Mouse (Mus musculus): ENCODE measurements around the gene Zc3h7b.
"Not testable (repeated sequence)": the region's sequence is repeated elsewhere in the genome, so short reads cannot be mapped to it uniquely, and the experiment has no call there.

The Zc3h7b gene

DNA sequence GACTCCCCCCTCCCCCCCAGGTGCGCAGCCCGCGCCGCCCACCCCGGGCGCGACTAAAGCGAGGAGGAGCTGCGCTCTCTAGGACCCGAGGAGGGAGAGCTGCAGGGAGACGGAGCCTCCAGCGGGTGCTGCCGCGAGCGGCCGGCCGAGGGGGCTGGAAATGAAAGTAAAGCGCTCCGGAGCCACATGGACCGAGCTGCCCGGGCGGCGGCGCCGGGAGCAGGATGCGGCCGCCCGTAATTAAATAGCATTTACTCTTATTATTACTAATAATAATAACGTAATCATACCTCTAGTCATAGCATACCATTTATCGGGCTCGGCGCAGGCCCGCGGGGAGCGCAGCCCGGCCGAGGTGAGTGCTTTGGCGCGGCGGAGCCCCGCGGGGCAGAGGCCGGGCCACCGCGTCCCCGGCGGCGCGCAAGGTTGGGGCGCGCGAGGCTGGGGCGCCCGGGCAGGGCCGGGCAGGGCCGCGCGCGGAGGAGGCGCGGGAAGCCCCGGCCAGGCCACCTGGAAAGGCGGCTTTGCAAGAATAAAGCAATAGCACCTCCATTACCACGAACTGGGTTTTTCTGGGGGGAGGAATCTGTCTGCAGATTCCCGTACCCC, at the start of gene Zc3h7b, which contains the start of gene Rangap1:
TSS of gene Zc3h7b (plus strand) at position 66 of the 609 bp plus-strand sequence.
TSS of gene Rangap1 (minus strand) at position 539 of the 609 bp plus-strand sequence.
- DNase-seq (ENCODE audit: low spot score) = peak; percentile 90

DNA sequence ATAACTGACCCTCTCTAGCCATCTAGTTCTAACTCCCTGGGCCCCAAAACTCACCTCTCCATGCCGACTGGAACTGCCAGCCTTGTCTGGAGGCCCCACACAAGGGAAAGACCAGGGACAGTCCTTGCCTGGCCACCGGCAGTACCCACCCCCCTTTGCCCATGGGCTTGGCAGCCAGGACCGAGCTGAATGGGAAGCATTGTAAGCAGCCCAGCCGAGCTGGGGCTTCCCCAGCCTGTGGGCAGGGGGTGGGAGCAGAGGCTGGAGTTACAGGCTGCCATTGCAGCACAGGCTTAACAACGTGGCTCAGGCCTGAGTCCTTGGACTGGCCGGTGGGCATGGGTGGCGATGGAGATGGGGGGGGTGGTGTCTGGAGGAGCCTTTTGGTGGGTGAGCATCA, 47.7 kb upstream of the Zc3h7b start, which contains the start of gene Chadl:
TSS of gene Chadl (minus strand) at position 113 of the 400 bp plus-strand sequence.
- no peak for DNase-seq (ENCODE audit: low spot score)

DNA sequence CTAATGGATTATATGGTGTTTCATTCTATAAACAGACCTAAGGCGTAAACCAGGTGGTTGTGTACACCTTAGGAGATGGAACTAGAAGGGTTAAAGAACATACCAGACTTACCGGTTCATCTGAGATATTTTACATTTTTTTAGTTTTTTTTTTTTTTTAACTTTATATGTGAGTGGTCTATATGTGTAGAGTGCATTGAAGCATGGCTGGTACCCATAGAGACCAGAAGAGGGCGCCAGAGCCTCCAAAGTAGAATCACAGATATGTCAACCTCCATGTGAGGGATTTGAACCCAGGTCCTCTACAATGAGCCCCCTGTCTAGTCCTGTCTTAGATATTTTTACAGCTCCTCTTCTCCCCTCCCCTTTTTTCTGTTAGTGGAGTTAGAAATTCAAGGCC, 47.0 kb upstream of the Zc3h7b start:
- DNase-seq (ENCODE audit: low spot score) = peak; percentile 66

DNA sequence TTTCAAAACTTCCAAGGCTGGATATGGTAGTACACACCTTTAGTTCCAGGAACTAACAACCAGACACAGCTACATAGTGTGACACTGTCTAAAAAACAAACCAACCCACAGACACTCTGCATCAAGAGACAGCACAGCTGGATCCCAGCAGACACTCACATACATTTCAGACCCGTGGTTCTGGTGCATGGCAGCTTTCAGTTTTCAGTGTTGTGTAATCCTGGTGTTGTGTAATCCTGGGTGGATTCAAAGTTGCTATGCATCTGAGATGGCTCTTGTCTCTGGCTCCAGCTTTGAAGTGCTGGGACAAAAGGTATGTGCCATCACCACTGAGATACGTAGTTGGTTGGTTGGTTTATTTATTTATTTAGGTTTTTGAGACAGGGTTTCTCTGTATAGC, 46.3 kb upstream of the Zc3h7b start:
- no peak for DNase-seq (ENCODE audit: low spot score)

DNA sequence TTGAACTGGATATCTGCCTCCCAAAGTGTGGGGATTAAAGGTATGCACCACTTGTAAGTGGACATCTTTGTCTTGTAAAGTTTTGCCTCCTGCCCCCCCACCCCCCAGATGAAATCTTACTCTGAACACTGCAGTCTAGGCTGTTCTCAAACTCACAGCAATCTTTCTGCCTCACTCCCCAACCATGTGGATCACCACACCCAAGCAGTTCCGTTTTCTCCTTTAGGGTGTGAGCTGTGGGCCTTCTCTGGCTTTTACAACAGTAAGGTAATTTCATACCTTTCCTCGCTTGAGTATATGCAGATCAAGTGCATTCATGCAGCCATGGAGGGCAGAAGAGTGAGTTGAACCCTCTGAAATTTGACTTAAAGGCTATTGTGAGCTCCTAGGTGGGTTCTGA, 44.7 kb upstream of the Zc3h7b start:
- no peak for DNase-seq (ENCODE audit: low spot score)

DNA sequence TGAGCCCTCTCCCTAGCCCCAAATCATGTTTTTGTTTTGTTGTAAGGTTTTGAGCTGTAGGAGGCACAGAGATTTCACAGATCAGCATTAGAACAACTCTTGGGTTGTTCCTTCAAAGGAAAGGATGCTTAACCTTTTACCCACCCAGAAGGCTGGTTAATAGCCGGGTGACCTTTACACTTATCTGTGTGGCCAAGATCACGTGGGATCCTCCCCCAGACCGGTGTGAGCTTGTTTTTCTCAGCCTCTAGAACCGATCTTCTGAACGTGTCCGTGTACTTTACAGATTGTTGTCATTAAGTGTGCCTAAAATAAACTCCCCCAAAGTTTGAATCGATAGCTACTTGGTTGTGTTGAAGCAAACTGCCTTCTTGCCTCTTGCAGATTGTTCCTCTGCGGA, 44.3 kb upstream of the Zc3h7b start:
- no peak for DNase-seq (ENCODE audit: low spot score)

DNA sequence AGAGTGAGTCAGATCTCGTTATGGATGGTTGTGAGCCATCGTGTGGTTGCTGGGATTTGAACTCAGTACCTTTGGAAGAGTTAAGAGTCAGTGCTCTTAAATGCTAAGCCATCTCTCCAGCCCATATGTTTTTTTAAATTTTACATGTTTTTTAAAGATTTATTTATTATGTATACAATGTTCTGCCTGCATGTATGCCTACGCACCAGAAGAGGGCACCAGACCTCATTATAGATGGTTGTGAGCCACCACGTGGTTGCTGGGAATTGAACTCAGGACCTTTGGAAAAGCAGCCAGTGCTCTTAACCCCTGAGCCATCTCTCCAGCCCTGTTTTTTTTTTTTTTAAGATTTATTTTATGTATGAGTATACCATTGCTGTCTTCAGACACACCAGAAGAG, 43.5 kb upstream of the Zc3h7b start:
- DNase-seq (ENCODE audit: low spot score) = not testable (repeated sequence)

DNA sequence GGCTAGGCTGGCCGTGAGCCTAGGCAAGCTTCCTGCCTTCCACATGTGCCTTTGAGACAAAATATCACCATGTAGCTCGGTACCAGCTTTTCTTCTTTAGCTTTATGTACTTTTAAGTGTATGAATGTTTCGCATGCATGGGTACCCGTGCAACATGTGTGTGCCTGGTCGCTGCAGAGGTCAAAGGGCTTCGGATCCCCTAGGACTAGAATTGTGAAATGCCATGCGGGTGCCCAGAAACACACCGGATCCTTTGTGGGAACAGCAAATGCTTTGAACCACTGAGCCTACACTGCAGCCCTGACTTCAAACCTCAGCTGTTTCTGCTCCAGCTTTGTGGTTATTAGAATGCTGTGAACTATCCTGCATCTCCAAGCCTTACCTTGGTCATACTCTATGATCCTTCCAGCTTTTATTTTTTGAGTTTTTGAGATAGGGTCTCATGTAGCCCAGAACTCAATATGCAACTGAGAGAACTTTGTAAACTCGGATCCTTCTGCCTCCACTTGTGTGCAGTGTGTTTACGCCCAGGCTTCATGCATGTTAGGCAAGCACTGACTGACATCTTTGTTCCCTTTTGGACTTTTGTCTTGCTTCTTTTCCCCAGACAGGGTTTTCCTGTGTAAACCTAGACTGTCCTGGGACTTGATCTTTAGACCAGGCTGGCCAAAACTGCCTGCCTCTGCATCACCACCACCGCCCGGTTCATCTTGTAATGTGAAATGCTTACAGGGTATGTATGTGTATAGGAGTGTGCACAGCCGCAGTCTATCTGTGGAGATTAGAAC, 42.4 kb upstream of the Zc3h7b start:
- DNase-seq (ENCODE audit: low spot score) = no peak

DNA sequence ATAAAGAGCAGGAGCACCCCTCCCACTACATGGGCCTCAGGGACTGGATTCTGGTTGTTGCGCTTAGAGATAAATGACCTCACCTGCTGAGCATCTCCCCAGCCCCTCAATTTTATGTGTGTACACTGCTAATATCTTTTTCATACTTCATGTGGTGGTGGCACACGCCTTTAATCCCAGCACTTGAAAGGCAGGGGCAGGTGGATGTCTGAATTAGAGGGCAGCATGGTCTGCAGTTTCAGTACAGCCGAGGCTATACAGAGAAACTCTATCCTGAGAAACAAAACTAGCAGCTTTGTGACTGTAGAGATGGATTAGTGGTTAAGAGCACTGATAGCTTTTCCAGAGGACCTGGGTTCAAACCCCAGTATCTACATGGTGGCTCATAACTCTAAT, 41.8 kb upstream of the Zc3h7b start:
- DNase-seq (ENCODE audit: low spot score) = no peak

DNA sequence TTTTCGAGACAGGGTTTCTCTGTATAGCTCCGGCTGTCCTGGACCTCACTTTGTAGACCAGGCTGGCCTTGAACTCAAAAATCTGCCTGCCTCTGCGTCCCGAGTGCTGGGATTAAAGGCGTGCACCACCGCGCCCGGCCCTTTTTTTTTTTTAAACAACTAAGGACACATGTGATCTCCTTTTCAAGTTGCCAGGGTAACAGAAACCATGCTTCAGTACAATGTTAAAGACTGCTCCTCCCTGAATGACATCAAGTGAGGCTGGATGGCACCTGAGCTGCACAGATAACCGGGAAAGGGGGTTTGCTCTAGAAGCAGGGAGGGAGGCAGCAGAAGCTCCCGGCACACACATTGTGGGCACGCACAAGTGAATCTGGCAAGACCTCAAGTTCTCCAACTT, 35.9 kb upstream of the Zc3h7b start:
- no peak for DNase-seq (ENCODE audit: low spot score)

DNA sequence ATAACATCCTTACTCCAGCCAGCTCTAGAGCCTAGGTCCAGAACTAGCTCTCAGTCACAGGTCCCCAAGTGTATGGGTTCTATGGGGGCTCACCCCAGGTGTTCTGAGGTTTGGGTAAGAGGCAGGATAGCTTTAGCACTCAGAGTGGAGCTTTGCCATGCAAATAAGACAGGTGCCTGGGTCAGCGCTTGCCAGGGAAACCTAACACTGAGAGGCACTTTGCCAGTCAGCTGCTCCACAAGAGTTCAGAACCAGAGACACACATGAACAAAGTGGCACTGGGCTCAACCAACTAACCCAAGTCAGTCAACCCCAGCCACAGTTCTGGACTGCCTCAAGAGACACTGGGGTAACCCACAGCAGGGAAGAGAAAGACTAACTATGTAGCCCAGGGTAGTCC, 35.2 kb upstream of the Zc3h7b start:
- no peak for DNase-seq (ENCODE audit: low spot score)

DNA sequence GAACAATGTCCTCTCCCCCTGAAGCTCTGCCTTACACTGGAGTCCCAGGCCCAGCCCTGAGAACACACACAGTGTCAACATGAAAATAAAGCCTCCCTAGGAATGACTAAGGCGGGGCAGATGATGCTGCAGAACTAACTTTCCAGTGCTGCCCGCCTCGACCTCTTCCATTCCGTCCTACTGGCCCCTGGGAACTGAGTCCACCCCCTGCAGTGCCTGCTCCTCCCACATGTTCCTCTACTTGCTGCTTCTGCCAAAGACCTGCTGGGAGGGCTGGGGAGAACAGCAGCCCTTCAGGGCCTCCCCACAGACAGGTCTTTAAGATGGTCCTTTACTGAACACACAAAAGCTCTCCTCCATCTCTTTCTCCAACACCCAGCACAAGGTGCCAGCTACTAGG, 34.1 kb upstream of the Zc3h7b start:
- DNase-seq (ENCODE audit: low spot score) = no peak

DNA sequence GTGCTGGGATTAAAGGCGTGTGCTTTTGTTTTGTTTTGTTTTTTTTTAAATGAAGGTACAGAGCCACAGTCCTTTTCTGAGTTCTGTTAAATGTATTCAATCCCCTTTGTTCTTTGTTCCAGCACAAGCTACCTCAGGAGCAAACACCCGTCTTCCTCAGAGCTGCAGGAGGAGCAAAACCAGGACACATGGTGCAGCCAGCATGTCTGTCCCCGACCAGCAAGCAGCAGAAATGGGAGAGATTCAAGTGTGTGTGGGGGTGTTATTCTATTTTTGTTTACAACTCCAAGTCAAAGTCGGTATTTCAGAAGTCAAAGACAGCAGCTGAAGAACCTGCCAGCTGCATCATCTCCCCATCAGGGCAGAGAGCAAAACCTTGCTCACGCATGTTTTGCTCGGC, 31.1 kb upstream of the Zc3h7b start:
- DNase-seq (ENCODE audit: low spot score) = no peak

DNA sequence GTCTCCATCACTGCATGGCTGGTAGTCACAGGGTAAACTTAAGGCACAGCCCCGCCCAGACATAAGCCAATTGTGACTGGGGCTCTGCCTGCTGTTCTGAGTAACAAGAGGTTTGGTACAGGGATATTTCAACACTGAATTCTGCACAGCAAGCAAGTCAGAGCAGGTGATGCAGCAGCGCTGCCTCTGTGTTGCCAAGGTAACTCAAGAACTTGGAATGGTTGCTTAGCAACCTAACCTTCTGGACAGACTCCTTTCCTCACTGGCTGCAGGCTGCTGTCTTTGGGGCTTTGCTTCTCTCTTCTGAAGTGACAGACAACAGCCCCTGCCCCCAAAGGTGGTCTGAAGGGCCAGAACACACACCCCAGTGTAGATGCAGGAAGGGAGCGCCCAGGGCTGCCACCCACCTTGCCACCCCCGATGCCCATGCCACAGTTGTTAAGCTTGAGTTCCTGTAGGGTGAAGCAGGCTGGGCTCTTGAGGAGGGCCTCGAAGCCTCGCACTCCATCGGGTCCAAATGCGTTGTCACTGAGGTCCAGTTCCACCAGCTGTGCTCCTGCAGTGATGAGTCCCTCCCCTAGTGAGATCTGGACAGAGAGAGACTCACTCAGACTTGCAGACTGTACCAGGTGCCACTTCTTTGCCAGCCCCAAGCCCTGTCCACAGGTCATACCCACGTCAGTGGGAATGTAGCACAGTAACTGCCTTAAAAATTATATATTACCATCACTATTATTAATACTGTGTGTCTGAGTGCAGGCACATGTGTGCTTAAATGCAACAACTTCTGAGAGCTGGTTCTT, 26.3 kb upstream of the Zc3h7b start:
- peak; percentile 84 for DNase-seq (ENCODE audit: low spot score)

DNA sequence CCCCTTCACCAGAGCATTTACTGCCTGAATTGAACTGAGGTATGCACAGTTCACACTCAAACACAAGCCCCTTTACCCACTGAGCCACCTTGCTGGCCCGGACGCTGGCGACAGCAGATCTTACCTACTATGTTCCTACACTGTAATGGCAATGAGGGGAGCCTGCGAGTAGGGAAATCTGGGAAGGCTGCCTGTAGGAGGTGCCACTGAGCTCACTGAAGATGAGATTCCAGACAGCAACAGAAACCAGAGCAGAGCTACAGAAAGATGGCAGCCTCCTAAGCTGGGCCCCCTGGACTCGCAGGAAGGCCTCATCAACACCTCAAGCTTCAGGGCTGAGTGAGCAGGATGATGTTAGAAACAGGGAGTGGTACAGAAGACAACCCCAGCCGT, 25.7 kb upstream of the Zc3h7b start:
- no peak for DNase-seq (ENCODE audit: low spot score)

DNA sequence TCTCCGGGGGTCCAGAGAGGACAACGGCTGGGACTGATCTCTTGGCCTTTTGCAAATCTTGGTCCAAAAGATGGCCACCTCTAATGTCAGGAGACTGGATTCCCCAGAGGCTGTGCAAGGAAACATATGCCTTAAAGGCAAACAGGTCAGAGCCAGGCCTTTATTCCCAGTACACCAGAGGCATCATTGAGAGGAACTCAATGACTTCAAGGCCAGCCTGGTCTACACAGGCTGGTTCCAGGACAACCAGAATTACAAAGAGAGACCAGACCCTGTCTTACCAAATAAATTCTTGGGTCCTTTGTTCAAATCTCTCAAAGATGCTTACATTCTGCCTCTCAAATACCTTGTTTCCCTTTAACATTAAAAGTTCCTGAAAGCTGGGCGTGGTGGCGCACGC, 22.5 kb upstream of the Zc3h7b start:
- DNase-seq (ENCODE audit: low spot score) = no peak

DNA sequence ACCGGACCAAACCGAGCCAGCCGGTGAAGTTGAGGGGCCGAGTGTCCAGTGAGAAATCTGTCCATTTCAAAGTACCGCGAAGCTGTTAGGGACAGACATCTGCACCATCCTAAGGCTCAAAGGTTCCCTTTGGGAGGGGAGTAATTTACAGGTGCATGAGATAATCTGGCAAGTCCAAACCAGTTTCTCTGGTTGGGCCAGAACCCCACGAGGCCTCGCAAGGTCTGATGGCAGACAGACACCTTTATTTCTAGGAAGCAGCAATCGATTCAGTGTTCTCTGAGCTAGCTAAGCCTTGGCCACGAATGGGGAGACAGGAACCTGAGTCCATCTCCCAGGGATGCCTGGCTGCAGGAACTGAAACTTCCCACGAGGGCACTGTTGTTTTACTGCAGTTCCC, 21.2 kb upstream of the Zc3h7b start:
- no peak for DNase-seq (ENCODE audit: low spot score)

DNA sequence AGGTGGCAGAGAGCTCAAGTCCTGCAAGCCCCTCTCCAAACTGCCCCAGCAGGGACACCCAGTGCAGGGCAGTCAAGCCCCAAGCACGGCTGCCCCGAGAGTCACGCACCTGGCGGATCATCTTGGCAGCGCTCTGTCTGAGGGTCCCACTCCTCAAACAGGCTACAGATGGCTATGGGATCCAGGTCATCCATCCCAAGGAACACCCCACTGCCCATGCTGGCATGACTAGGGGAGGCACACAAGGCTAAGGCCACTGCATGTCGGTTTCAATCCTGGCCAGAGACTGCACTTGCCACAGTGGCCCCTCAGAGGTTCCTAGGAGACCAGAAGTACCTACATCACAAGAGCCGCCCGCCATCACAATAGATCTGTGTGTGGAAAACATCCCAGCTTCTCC, 18.9 kb upstream of the Zc3h7b start:
- DNase-seq (ENCODE audit: low spot score) = no peak

DNA sequence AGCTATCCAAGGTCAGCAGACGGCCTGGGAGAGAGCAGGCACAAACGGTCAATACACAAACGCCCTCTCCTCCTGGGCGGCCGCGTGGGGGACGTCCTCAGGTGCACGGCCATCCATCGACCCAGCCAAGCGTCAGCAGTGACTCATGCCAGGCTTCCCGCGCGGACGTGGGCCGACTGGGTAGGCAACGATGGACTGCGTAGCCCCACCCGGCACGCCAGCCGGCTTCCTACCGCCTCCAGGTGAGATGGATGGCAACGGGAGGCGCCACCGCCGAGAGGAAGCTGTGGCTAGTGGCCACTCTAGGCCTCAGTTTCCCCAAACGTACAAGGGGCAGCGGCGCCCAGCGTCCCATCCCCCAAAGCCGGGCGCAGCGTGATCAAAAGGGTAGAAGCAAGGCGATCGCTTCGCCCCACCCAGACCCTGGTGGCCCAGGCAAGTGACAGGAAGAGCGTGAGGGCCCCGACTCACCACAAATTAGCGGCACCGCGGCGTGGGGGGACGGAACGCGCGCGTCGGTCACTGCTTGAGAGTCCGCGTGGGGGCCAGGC, 15.5 kb upstream of the Zc3h7b start:
- DNase-seq (ENCODE audit: low spot score) = peak; percentile 75

DNA sequence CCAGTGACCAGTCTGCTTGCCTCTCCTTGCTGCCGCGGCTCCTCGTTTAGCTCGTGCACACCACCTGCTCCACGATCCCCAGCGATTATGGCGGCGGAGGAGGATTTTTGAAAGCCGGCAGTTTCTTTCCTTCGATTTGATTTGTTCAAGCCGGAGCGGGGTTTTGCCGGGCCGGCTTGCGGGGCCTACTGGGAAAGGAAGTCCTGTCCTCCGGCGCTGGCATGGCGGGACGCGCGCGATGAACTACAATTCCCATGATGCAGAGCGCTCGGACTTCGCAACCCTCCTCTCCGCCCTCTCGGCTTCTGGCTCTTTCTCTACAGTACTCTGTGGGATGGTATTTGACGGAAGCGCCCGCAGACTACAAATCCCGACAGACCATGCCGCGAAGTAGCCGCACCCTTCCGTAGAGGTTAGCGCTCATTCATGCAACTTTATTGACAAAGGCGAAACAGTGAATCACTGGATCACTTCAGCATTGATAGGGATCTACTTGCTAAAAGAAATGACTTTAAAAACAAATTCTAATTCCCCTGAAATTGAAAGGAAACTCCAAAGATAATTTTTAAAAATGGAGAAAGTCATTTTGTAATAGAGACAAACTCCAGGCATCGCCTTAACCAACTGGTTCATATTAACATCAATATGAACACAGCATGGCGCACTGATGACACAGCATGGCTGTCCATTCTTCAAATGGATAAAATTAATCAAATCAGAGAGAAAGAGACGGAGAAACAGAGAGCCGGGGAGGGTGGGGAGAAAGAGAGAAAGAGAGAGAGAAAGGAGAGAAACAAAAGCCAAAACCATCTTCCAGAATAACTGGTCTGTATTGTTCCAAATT, 14.8 kb upstream of the Zc3h7b start:
- peak; percentile 100 for DNase-seq (ENCODE audit: low spot score)

DNA sequence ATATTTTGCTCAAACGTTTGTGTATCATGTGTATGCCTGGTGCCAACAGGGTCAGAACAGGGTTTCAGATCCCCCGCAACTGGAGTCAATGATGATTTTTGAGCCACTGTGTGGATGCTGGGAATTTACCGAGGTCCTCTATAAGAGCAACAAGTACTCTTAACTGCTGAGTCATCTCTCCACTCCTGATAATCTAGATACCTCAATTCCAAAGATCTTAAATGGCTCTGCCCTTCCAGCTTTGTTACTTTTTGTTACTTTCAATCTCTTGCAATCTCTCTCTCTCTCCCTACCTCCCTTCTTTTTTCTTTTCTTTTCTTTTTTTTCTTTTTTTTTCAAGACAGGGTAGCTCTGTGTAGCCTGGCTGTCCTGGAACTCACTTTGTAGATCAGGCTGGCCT, 9.8 kb upstream of the Zc3h7b start:
- DNase-seq (ENCODE audit: low spot score) = no peak

DNA sequence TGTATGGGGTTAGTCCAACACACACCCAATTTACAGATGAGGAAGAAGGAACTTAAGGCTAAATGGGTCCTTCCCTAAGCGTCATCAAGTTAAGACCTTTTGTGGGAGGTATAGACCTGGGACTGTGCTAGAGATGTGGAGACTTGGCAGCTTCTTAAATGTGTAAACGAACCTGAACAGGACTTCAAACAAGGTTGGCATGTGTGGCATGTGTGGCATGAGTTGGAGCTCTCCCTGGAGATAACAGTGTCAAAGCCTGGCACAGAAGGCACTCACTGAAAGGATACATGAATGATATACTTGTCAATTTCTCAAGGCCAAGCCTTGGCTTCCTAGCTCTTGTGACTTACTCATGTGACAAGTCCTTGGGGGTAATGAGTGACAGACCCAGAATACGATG, 5.6 kb upstream of the Zc3h7b start:
- DNase-seq (ENCODE audit: low spot score) = no peak

Data from MN1 (cell line).